Mouse (Mus musculus): ENCODE results near the gene Riok2.
"Not testable (repeated sequence)": the region's sequence is repeated elsewhere in the genome, so short reads cannot be mapped to it uniquely, and the experiment has no call there.

The Riok2 gene

GRCm38 (mm10) chr17:17373918-17374910 is at the start of gene Riok2:
Gene Riok2 (plus strand): TSS chr17:17374309.
- peak; percentile 93 for DNase-seq (ENCODE audit: low spot score)

GRCm38 (mm10) chr17:17326022-17326421 is 48.1 kb upstream of the Riok2 start:
- not testable (repeated sequence) for DNase-seq (ENCODE audit: low spot score)

GRCm38 (mm10) chr17:17326636-17327035 is 47.5 kb upstream of the Riok2 start:
- DNase-seq (ENCODE audit: low spot score) = no peak

GRCm38 (mm10) chr17:17345374-17346183 is 28.5 kb upstream of the Riok2 start:
- DNase-seq (ENCODE audit: low spot score) = not testable (repeated sequence)

- not testable (repeated sequence) for DNase-seq (ENCODE audit: low spot score)
Observed at GRCm38 (mm10) chr17:17346281-17346680, 27.8 kb upstream of the Riok2 start.

- no peak for DNase-seq (ENCODE audit: low spot score)
Observed at GRCm38 (mm10) chr17:17373550-17373917, 575 bp upstream of the Riok2 start.

- DNase-seq (ENCODE audit: low spot score) = no peak
Observed at GRCm38 (mm10) chr17:17375581-17375980, 1.5 kb downstream of the Riok2 start.

GRCm38 (mm10) chr17:17383703-17384102 is 9.6 kb downstream of the Riok2 start:
- DNase-seq (ENCODE audit: low spot score) = no peak

- DNase-seq (ENCODE audit: low spot score) = no peak
Observed at GRCm38 (mm10) chr17:17384502-17384901, 10.4 kb downstream of the Riok2 start.

- DNase-seq (ENCODE audit: low spot score) = no peak
Observed at GRCm38 (mm10) chr17:17386117-17386516, 12.0 kb downstream of the Riok2 start.

- no peak for DNase-seq (ENCODE audit: low spot score)
Observed at GRCm38 (mm10) chr17:17391823-17392222, 17.7 kb downstream of the Riok2 start.

GRCm38 (mm10) chr17:17392863-17393262 is 18.8 kb downstream of the Riok2 start:
- no peak for DNase-seq (ENCODE audit: low spot score)

- DNase-seq (ENCODE audit: low spot score) = no peak
Observed at GRCm38 (mm10) chr17:17393300-17393699, 19.2 kb downstream of the Riok2 start.

- DNase-seq (ENCODE audit: low spot score) = peak; percentile 61
Observed at GRCm38 (mm10) chr17:17394336-17394735, 20.2 kb downstream of the Riok2 start.

- DNase-seq (ENCODE audit: low spot score) = no peak
Observed at GRCm38 (mm10) chr17:17396869-17397268, 22.8 kb downstream of the Riok2 start.

- DNase-seq (ENCODE audit: low spot score) = no peak
Observed at GRCm38 (mm10) chr17:17398664-17399063, 24.6 kb downstream of the Riok2 start.

GRCm38 (mm10) chr17:17402222-17403004 is 28.3 kb downstream of the Riok2 start, which contains the start of gene Lix1:
Gene Lix1 (plus strand): TSS chr17:17402672.
- no peak for DNase-seq (ENCODE audit: low spot score)

- no peak for DNase-seq (ENCODE audit: low spot score)
Observed at GRCm38 (mm10) chr17:17403038-17403437, 28.9 kb downstream of the Riok2 start.

- DNase-seq (ENCODE audit: low spot score) = no peak
Observed at GRCm38 (mm10) chr17:17403578-17404112, 29.5 kb downstream of the Riok2 start.

- peak; percentile 16 for DNase-seq (ENCODE audit: low spot score)
Observed at GRCm38 (mm10) chr17:17404811-17405544, 30.9 kb downstream of the Riok2 start.

- DNase-seq (ENCODE audit: low spot score) = no peak
Observed at GRCm38 (mm10) chr17:17405606-17406005, 31.5 kb downstream of the Riok2 start.

All from T-cell, adult 2 months (primary cell).